Mouse (Mus musculus) liver, postnatal 0 days (tissue): ENCODE measurements at regions not wholly inside any gene's neighbourhood (a gene's known extent, or its start where the extent isn't known, plus 50 kb on each side); places are given as distances from the start of the nearest gene placed in this dataset.

ENCODE experiments used
- CTCF ChIP-seq: sonication (generic); IDR thresholded peaks from 2 replicates; pipeline ENCODE4 v1.5.1; 2016; ENCODE audit warnings: antibody characterized with exemption, low read depth
- EP300 ChIP-seq: IDR thresholded peaks from 2 replicates; pipeline ENCODE4 v1.6.1; 2016; ENCODE audit warnings: antibody characterized with exemption, low read depth, mild to moderate bottlenecking

DNA sequence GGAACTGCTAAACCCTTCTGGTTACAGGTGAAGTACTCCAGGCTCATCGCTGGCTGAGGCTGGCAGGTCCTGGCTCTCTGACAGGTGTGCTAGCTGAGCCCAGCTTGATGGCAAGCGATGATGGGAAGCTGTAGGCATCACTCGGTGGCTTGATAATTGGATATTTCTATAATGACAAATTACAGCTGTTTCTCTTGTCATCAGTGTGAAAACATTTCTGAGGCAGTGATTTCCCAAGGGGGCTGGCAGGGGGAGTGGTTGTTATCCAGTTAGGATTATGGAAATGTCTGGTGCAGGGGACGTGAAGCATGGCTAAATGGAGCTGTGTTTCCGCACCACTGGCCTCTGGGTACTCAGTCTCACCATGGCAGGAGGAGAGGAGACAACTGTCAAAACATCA, 123.0 kb upstream of the Eif4g2 start:
- TF ChIP-seq CTCF: no peak
- TF ChIP-seq EP300: no peak
